Mouse (Mus musculus) embryo, embryonic 10 days (tissue): ENCODE results near the gene Fam228b.
"Not testable (repeated sequence)": the region's sequence is repeated elsewhere in the genome, so short reads cannot be mapped to it uniquely, and the experiment has no call there.

ENCODE experiments used
- DNase-seq: peaks from one replicate; pipeline ENCODE4 v3.0.0-alpha.2; 2015; ENCODE audit warnings: low spot score

Fam228b gene

DNA sequence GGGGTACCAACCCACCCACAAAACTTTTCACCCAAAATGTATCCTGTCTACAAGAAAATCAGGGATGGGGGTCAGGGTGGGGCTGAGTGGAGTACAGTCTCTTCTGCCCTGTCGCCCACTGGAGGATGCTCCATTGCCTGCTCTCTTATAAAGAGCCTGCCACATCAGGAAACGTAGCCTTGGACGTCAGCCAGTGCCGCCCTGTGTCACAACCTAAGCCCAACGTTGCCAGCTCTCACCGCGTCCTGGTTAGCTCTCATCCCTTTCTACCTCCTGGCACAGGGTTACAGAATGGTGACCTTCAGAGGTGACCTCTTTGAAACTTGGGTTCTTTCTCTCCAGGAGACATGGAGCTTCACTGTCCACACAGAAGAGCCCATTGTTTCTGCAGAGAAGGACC is 28.2 kb downstream of the Fam228b start:
- DNase-seq, result no peak

DNA sequence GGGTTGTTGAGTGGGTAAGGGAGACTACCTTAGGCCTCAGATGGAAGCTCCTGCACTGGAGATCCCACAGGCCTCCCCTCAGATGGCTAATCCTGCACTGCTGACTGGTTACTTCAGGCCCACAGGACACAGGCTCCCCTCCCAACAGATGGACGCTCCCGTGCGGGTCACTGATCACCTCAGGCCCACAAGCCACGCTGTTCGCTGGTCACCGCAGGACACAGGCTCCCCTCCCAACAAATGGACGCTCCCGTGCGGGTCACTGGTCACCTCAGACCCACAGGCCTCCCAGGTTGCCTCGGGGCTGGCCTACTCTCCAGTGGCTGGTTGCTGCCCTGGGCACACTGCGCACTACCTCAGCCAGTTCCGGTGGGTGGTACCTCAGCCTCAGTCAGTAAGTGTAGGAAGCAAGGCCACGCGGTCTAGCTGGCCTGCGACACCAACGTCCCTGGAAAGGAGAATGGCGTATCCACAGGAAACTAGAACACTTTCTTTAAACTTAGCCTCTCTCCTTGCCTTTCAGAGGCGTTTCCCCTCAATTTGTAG is 31.0 kb downstream of the Fam228b start, which contains the start of gene Fam228a:
Gene Fam228a, minus strand, starts transcription at position 400 of the 546 bp plus-strand sequence.
- DNase-seq, result no peak

DNA sequence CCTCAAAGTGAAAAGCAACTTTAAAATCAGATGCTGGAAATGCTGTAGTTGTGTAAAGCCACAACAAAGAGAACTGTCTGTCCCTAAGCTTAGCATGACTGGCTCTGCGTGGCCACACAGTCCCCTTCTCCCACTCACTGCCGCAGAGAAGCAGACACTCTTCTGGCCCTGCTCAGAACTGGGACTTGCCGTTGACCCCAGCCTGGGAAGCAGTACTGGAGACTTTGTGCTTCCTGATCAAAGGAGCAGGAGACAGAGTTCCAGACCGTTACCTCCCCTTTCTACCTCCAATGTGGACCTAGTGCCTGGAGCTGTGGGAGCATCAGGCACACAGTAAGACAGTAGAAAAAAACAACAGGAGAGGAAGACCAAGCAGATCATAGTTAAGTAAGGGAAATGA is 36.7 kb downstream of the Fam228b start:
- no peak for DNase-seq

DNA sequence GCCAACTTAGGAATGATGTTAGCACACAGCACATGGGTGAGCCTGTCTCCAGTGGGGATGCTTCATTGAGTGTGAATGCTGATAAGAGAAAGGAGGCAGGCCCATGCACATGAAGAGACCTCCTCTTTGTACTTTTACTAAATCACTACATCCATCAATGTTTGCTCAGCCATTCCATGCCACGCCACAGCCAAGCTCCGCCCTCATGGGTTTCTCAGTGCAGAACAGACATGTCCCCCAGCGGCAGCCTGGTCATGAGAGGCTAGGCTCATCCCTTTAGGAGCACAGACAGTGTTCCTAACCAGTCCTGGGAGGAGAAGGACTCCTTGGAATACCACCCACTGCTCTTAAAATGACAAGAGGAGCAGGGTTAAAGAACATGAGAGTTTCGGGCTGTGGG is 37.4 kb downstream of the Fam228b start:
- no peak for DNase-seq

DNA sequence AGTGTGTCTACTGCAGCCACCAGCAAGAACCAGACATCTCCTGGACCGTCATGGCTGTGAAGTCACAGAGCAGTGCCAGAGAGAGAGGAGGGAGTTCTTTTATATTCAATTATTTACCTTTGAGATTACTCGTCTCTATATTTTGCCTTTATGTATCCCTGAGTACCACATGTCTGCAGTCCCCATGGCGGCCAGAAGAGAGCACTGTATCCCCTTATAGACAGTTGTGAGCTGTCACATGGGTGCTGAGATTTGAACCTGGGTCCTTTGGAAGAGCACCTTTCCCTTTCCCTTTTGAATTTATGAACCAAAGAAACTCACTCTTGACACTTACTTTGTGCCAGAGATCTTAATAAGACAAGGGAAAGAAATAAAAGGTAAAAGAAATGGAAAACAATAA is 39.9 kb downstream of the Fam228b start:
- no peak for DNase-seq

DNA sequence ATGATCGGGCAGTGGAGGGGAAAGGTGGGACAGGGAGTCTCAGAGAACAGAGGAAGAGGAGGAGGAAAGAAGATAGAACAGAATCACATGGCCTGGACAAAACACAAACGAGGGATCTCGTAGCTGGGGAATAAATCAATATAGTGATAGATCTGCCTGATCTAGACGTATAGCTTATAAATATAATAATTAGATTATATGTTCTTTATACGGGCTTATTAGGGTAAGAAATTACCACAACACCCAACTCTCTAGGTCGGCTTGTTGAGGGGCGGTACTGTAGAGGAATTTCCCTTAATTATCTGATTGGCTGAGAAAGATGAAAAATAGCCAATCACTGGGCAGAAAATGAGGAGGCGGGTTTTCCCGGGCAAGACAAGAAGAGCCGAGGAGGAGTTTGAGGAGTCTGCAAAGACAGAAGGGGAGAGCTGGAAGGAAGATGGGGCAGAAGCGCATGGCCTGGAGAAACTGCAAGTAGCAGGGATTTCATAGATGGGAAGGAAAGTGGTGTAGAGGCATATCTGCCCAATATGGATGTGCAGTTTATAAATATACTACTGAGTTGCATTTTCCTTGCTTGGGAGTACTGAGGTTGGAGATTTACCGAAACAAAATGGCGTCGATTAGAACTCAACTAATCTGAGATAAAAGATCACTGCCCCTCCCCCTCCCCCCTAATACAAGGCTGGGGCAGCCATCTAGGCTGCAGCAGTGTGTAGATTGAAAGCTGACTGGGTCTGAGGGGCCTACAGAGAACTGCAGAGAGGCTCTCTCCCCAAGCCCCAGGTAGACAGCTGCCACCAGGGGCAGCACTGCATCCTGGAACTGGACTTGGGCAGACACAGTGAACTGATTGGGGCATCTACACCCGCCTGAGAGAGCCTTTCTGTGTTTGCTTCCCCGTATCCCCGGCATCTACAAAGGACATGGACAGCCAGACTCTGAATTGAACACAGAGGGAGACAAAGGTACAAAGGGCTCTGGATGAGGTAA is 49.0 kb downstream of the Fam228b start:
- DNase-seq, result no peak

DNA sequence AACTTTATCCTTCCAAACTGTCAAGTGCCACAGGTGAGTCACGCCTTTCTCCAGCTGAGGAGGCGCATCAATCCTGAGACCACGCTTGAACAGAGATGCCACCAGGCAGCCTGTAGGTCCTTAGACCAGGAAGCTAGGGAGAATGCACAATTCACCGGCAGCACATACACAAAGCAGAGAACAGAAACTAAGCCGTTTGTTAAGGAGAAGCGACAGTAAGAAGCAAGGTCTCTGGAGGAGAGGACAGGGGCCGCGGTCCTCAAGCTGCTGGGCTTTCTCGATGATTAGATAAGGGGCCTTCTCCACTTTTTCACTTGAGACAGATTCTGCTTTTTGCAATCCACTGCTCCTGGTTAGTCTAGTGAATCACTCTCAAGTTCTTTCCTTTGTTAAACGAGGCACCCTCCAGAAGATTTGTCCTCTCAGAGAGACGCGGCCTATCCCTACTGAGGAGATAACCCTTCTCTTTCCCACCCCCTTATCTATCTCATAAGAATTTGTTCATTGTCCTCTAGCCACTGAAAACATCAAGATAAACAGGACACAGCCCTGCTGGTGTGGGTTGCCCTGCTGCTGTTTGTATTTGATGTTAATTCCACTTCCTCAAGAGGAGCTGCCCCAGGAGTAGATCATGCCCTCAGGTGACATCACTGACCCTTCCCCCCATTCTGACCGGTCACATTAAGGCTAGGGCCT is 49.9 kb downstream of the Fam228b start:
- no peak for DNase-seq

DNA sequence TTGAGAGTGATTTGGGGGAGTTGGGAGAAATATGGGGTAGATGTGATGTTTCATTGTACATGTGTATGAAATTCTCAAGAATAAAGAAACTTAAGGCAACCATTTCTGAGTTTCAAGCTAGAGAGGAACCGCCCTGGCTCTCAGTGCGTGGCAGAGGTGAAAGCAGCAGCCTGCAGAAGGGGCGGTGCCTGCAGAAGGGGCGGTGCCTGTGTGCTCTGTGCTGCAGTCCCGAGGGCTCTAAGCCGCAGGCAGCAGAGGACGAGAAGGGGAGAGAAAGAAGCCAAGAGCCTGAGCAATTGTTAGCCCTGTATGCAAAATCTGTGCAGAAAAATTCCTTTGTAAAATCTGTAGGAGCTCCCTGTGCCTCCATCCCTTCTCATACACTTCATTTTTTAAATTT is 51.6 kb downstream of the Fam228b start:
- DNase-seq, result peak; percentile 74

DNA sequence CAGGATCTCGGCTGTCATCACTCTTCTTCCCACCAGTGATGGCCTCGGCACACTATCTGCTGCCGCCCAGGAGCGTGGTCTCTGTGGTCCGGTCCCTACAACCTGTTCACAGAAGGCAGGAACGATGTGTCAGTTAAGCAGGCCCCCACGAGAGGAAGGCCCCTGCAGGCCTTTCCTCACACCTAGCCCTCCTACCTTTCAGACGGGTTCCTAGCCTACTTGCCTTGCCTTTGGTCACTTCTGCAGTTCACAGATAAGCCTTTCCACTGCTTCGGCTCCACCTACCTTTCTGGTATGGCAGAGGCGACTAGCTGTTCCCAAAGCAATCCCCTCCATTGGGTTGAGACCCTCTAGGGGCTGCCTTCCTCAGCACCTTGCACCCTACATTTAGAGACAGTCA is 53.5 kb downstream of the Fam228b start:
- DNase-seq, result no peak

DNA sequence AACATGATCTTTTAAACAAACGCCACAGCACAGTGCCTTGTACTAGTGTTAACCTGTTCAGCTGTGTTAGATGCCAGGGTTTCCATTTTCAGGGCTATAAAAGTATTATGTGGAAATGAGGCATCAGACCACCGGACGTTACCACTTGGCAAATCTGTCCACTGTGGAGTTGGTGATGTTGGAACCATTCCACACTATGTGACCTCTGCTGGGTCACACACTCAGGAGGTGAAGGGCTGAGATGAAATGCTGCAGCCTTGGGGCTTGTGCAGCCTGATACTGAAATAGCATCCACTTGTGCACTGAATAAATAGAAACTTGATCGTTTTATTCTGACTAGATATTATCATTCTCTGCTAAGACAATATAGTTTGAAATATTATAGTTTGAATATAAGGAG is 55.7 kb downstream of the Fam228b start:
- DNase-seq, result no peak

DNA sequence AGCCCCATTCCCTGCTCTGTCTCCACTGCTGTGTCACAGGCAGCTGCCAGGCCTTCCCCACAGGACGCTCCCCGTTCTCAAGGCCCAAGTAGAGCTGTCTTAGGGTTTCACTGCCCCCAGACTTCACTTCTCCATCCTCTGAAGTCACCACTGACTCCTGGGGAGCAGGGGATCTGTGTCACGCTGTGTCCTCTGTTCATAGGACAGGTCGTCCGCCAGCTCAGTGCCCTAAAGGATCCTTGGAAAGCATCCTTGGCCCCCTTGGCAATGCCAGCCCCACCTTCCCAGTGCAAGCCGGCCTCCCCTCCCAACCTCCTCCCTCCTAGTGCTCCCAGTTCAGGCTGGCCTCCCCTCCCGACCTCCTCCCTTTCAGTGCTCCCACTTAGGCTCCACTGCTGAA is 59.1 kb downstream of the Fam228b start:
- no peak for DNase-seq

DNA sequence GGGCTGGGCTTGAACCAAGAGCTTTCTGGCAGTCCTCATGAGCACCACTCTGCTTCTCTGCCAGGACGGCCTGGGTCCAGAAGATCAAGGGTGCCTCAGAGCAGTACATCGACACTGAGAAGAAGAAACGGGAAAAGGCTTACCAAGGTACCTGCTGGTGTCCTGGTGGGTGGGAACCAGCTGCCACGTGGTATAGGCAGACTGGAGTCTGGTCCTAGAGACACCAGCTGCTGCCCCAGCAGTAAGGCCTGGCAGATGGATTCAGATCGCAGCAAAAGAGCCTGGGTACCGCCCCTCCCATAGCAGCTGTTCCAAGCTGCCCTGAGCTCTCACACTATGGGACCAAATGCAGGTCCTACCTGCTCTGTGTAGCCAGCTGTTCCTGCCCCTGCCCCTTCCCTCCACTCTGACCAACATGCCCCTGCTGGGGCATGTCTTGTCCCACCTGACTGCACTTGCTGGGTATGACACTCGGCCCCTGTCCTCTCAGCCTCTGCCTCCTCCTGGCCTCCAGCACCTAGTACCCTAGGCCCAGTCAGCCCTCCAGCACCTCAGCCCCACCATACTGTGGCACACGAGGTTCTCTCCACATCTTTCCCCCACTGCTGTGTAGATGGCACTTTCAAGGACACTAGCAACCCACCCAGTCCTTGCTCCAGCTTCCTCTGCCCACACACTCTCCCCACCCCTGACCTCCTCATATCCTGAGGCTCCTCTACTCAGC is 60.0 kb downstream of the Fam228b start:
- DNase-seq, result no peak

DNA sequence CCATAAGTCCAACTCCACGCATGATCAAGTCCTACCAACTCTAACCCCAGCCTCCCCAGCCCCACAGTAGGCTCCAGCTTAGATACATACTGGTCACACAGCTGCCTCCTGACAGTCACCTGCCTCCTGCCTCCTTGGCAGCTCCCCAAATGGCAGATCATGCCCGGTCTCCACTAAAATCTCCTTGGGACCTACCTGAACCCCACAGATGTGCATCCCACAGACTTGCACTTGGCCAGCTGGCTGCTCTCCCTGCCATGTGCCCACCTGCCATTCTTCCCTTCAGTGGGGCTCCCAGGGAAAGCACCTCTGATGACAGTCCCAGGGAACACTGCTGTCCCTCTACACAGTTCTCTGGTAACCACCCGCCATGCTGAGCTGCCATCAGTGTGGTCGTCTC is 60.8 kb downstream of the Fam228b start:
- no peak for DNase-seq

DNA sequence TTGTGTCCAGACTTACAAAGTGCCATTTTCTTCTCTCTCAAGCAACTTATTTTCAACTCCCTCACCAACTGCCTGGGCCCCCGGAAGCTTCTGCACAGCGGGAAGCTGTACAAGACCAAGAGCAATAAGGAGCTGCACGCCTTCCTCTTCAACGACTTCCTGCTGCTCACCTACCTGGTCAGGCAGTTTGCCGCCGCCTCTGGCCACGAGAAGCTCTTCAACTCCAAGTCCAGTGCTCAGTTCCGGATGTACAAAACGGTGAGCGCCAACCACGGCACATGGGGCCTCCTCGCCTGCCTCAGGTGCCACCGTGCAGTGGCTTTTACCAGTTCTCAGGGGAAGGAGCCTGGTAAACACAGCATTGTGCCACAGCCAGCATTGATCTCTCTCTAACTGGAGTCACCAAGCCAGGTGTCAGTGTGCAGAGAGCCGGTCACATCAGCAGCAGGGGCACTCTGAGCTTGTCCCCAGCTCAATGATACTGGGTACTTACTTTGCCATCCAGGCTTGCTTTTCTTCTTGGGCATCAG is 61.5 kb downstream of the Fam228b start:
- no peak for DNase-seq

DNA sequence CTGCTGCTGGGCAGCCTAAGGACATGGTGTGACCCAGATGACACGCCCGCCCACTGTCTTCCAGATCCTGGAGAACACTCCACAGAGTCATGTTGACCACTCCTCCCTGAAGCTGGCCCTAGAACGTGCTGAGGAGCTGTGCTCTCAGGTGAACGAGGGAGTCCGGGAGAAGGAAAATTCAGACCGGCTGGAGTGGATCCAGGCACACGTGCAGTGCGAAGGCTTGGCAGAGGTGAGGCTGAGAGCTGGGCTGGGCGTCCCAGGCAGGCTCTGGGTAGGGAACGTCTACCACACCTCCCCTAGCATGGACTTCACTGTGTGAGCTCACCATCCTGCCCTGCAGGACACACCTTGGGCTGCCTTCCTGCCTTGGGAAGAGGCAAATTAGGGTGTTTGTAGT is 62.2 kb downstream of the Fam228b start:
- DNase-seq, result no peak

DNA sequence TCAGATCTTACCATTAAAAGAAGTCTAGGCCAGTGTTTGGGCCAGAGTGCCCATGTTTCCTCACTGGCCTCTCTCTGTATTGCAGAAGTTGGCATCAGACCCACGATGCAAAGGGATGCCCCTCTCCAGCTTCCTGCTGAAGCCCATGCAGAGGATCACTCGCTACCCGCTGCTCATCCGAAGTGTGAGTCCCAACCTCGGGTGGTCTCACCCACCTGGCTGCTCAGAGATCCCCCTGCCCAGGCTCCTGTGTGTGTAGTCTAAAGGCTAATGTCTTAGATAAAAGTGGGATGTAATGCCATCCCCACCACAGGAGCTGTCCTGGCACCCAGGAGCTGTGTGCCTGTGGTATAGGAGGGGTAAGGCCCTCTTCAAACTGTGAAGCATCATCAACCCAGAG is 62.9 kb downstream of the Fam228b start:
- DNase-seq, result no peak

DNA sequence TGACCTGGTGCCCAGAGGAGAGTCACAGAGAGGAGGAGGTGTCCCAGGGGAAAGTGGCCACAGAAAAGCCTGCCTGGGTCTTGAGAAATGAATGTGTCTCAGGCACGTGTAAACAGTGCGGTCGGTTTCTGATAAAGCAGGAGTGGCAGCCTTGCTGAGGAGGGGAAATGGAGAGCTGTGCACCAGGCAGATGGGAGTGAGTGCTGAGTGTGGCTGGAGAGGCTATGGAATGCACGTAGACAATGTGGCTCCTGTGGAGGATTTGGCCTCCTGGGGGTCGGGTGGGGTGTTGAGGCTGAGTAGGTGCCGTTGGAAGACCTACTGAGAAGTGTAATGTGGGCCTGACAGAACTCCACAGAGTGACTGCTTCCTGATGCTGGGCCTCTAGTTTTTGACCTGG is 63.4 kb downstream of the Fam228b start:
- not testable (repeated sequence) for DNase-seq

DNA sequence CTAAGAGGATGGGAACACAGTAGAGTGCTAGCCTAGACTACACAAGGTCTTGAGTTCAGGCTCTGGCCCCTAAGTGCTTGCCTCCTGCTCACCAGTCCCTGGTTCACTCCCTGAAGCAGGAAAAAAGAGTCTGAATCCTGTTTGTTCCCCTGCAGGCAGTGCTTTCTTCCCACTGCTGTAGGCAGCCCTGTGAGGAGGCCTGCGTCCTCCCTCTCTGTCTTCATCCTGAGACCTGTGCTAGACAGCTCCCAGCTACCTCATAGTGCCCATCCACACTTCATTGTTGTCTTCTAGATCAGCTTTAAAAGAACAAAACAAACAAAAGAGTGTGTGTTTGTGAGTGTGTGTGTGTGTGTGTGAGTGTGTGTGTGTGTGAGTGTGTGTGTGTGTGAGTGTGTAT is 74.5 kb downstream of the Fam228b start:
- no peak for DNase-seq

DNA sequence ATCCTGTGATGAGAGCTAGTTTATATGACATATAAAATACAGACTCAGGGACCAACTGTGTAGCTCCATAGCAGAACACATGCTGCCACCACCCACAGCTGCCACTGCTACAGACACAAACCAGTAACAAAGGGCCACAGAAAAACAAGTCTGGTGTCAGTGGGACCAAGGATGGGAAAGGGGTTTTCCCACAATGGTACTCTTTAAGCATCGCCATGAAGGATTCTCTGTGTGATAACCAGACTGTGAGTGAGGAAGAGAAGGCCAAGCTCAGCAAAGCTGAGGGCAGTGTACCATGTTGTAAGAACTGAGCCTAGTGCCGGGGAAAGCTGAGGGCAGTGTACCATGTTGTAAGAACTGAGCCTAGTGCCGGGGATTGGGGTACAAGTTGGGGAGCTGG is 77.9 kb downstream of the Fam228b start:
- DNase-seq, result no peak
